Mouse (Mus musculus): ENCODE data around the gene Sulf2. TPM values are rescaled to one million over a fixed set of nuclear protein-coding genes. Genes with fewer than 3 reads are reported as not detected.

The Sulf2 gene
- total RNA-seq, 4 experiments from 2014 or later = 35.9 to 47.8 (median 41.1) TPM

- no peak for DNase-seq (ENCODE audit: low spot score)
These were observed 20.2 kb upstream of the Sulf2 start for GRCm38 (mm10) chr2:166175552-166176136.

GRCm38 (mm10) chr2:166175145-166175544, 19.7 kb upstream of the Sulf2 start:
- no peak for DNase-seq (ENCODE audit: low spot score)

GRCm38 (mm10) chr2:166173169-166173568, 17.7 kb upstream of the Sulf2 start:
- no peak for DNase-seq (ENCODE audit: low spot score)

- DNase-seq (ENCODE audit: low spot score) = no peak
These were observed 14.7 kb upstream of the Sulf2 start for GRCm38 (mm10) chr2:166170173-166170572.

GRCm38 (mm10) chr2:166168868-166169267, 13.4 kb upstream of the Sulf2 start:
- DNase-seq (ENCODE audit: low spot score) = no peak

GRCm38 (mm10) chr2:166167387-166167786, 11.9 kb upstream of the Sulf2 start:
- DNase-seq (ENCODE audit: low spot score) = no peak

GRCm38 (mm10) chr2:166165396-166165795, 9.9 kb upstream of the Sulf2 start:
- DNase-seq (ENCODE audit: low spot score) = no peak

- no peak for DNase-seq (ENCODE audit: low spot score)
These were observed 9.1 kb upstream of the Sulf2 start for GRCm38 (mm10) chr2:166164601-166165000.

GRCm38 (mm10) chr2:166163917-166164316, 8.5 kb upstream of the Sulf2 start:
- DNase-seq (ENCODE audit: low spot score) = no peak

GRCm38 (mm10) chr2:166163252-166163651, 7.8 kb upstream of the Sulf2 start:
- no peak for DNase-seq (ENCODE audit: low spot score)

- DNase-seq (ENCODE audit: low spot score) = no peak
These were observed 6.7 kb upstream of the Sulf2 start for GRCm38 (mm10) chr2:166162160-166162559.

- DNase-seq (ENCODE audit: low spot score) = no peak
These were observed 3.8 kb upstream of the Sulf2 start for GRCm38 (mm10) chr2:166159276-166159675.

- DNase-seq (ENCODE audit: low spot score) = no peak
These were observed 2.5 kb upstream of the Sulf2 start for GRCm38 (mm10) chr2:166157767-166158561.

- no peak for DNase-seq (ENCODE audit: low spot score)
These were observed 1.7 kb upstream of the Sulf2 start for GRCm38 (mm10) chr2:166157144-166157543.

- DNase-seq (ENCODE audit: low spot score) = no peak
These were observed 659 bp upstream of the Sulf2 start for GRCm38 (mm10) chr2:166156122-166156521.

GRCm38 (mm10) chr2:166154749-166155453, 562 bp downstream of the Sulf2 start:
- DNase-seq (ENCODE audit: low spot score) = no peak

GRCm38 (mm10) chr2:166153891-166154711, 1.4 kb downstream of the Sulf2 start:
- no peak for DNase-seq (ENCODE audit: low spot score)

- DNase-seq (ENCODE audit: low spot score) = no peak
These were observed 2.1 kb downstream of the Sulf2 start for GRCm38 (mm10) chr2:166153399-166153793.

- DNase-seq (ENCODE audit: low spot score) = no peak
These were observed 2.6 kb downstream of the Sulf2 start for GRCm38 (mm10) chr2:166152734-166153398.

- peak; percentile 76 for DNase-seq (ENCODE audit: low spot score)
These were observed 3.7 kb downstream of the Sulf2 start for GRCm38 (mm10) chr2:166151510-166152473.

Data from heart, adult 8-10 months (tissue).